Mouse (Mus musculus) liver, embryonic 12.5 days (tissue): ENCODE results near the gene Cebpb. TPM values are rescaled to one million over a fixed set of nuclear protein-coding genes. Genes with fewer than 3 reads are reported as not detected.
A peak's percentile ranks its signal among the peaks of the same experiment; 100 is the strongest.

Experiments
- ATAC-seq: fragments of 200-750 bp; cut with Nextera tagmentation; 2 replicates; pipeline ENCODE4 v1.8.0; 2017; ENCODE audit warnings: moderate number of reproducible peaks, mild to moderate bottlenecking, moderate library complexity
- H3K27ac ChIP-seq: fragments of 300-500 bp; sonication (generic); 2 replicates; pipeline ENCODE4 v1.5.1; 2016; ENCODE audit warnings: mild to moderate bottlenecking
- H3K27me3 ChIP-seq: fragments of 300-500 bp; sonication (generic); replicated peaks from 2 replicates; pipeline ENCODE4 v1.6.1; 2016; ENCODE audit warnings: mild to moderate bottlenecking, moderate library complexity
- H3K36me3 ChIP-seq: fragments of 300-500 bp; sonication (generic); 2 replicates; pipeline ENCODE4 v1.6.1; 2016; ENCODE audit warnings: mild to moderate bottlenecking, moderate library complexity
- H3K4me1 ChIP-seq: fragments of 300-500 bp; sonication (generic); 2 replicates; pipeline ENCODE4 v1.6.1; 2016
- H3K4me2 ChIP-seq: fragments of 300-500 bp; sonication (generic); 2 replicates; pipeline ENCODE4 v1.6.1; 2016; ENCODE audit warnings: mild to moderate bottlenecking, moderate library complexity
- H3K4me3 ChIP-seq: fragments of 300-500 bp; sonication (generic); 2 replicates; pipeline ENCODE4 v1.5.1; 2016; ENCODE audit warnings: mild to moderate bottlenecking, moderate library complexity
- H3K9ac ChIP-seq: fragments of 300-500 bp; sonication (generic); 2 replicates; pipeline ENCODE4 v1.6.1; 2016; ENCODE audit warnings: mild to moderate bottlenecking, moderate library complexity
- H3K9me3 ChIP-seq: fragments of 300-500 bp; sonication (generic); replicated peaks from 2 replicates; pipeline ENCODE4 v1.6.1; 2016; ENCODE audit warnings: mild to moderate bottlenecking, moderate library complexity
- WGBS: fragments of 180-500 bp; shearing (Covaris S2); methylation state at CpG from one replicate; pipeline ENCODE4 v1.1.7; 2016; ENCODE audit not compliant: insufficient replicate concordance; 5-methylcytosine and 5-hydroxymethylcytosine counted together
- polyA plus RNA-seq: library from polyadenylated mRNA; unstranded; fragments of >200 nt; fragmentation: Nextera tagmentation; extraction: Ambion mirVana; gene quantifications from 2 replicates; pipeline ENCODE4 v1.2.1, GENCODE M21; 2016

The Cebpb gene
- polyA plus RNA-seq, 1 experiment from 2014 or later, result 21.8 TPM

- no peaks in the 10 kb centered on the region for H3K9me3 ChIP-seq
- H3K9ac ChIP-seq, result no peak overlapping the region
- ATAC-seq, result no peak
- H3K27me3 ChIP-seq, result peaks cover 53% of the 10 kb centered on the region
- H3K4me3 ChIP-seq, result no peak overlapping the region
- H3K4me2 ChIP-seq, result 0 out of 2 replicates have a peak overlapping the region, but pooled peaks have one; percentile 87
- 65% methylated on average over 4 of the region's 4 CpGs for WGBS
- H3K4me1 ChIP-seq, result peaks cover 63% of the 10 kb centered on the region
- H3K27ac ChIP-seq, result peak overlapping the region; percentile 80; the same call in 1 of the 2 replicates
- H3K36me3 ChIP-seq, result no peaks in the 10 kb centered on the region
Measured at GRCm38 (mm10) chr2:167687250-167687586, 1.5 kb upstream of the Cebpb start.

GRCm38 (mm10) chr2:167687651-167688101 lies 1.0 kb upstream of the Cebpb start:
- peak; percentile 7 for ATAC-seq
- Histone ChIP-seq H3K36me3 (no peaks in the 10 kb centered on the region; the same call in 1 of the 2 replicates), H3K27ac (peak overlapping the region; percentile 80), H3K4me2 (peak overlapping the region; percentile 87), H3K4me3 (peak overlapping the region; percentile 72; the same call in 1 of the 2 replicates), H3K9ac (no peak overlapping the region), H3K27me3 (peaks cover 53% of the 10 kb centered on the region), H3K4me1 (peaks cover 63% of the 10 kb centered on the region), H3K9me3 (no peaks in the 10 kb centered on the region)
- 23% methylated on average over 11 of the region's 11 CpGs for WGBS

- Histone ChIP-seq H3K27ac (peak overlapping the region; percentile 80), H3K9ac (peak overlapping the region; percentile 77), H3K27me3 (peaks cover 53% of the 10 kb centered on the region), H3K4me1 (peaks cover 63% of the 10 kb centered on the region), H3K36me3 (no peaks in the 10 kb centered on the region; the same call in 1 of the 2 replicates), H3K9me3 (no peaks in the 10 kb centered on the region), H3K4me3 (peak overlapping the region; percentile 72), H3K4me2 (peak overlapping the region; percentile 87)
- WGBS, result 25% methylated on average over 12 of the region's 12 CpGs
- ATAC-seq, result peak; percentile 12
Measured at GRCm38 (mm10) chr2:167688126-167688497, 603 bp upstream of the Cebpb start.

- WGBS, result under 1% methylated on average over 99 of the region's 99 CpGs
- no peak for ATAC-seq
Measured at GRCm38 (mm10) chr2:167689501-167690218, 945 bp downstream of the Cebpb start, which contains the start of gene Tmem189. Gene Tmem189, minus strand, starts transcription at chr2:167689822.

GRCm38 (mm10) chr2:167690219-167690961 lies 1.7 kb downstream of the Cebpb start:
- Histone ChIP-seq H3K9ac (peak overlapping the region; percentile 77), H3K4me3 (peak overlapping the region; percentile 72), H3K27me3 (peaks cover 53% of the 10 kb centered on the region), H3K4me2 (peak overlapping the region; percentile 87), H3K36me3 (no peaks in the 10 kb centered on the region; the same call in 1 of the 2 replicates), H3K27ac (no peak overlapping the region), H3K9me3 (no peaks in the 10 kb centered on the region), H3K4me1 (peaks cover 58% of the 10 kb centered on the region)
- WGBS, result 30% methylated on average over 15 of the region's 15 CpGs
- ATAC-seq, result no peak

More at GRCm38 (mm10) chr2:167689501-167690218, 945 bp downstream of the Cebpb start, which contains the start of gene Tmem189:
- H3K4me1 ChIP-seq, result peaks cover 59% of the 10 kb centered on the region
- no peaks in the 10 kb centered on the region; the same call in 1 of the 2 replicates for H3K36me3 ChIP-seq
- H3K9me3 ChIP-seq, result no peaks in the 10 kb centered on the region
- peak within 1 kb of the TSS; percentile 87 for H3K4me2 ChIP-seq
- peaks cover 53% of the 10 kb centered on the region for H3K27me3 ChIP-seq
- peak within 1 kb of the TSS; percentile 72 for H3K4me3 ChIP-seq
- peak within 1 kb of the TSS; percentile 80 for H3K27ac ChIP-seq
- peak within 1 kb of the TSS; percentile 77 for H3K9ac ChIP-seq

GRCm38 (mm10) chr2:167690962-167691311 lies 2.2 kb downstream of the Cebpb start:
- H3K9ac ChIP-seq, result peak overlapping the region; percentile 53; the same call in 1 of the 2 replicates
- peak overlapping the region; percentile 72 for H3K4me3 ChIP-seq
- no peaks in the 10 kb centered on the region; the same call in 1 of the 2 replicates for H3K36me3 ChIP-seq
- WGBS, result 73% methylated on average over 12 of the region's 12 CpGs
- H3K27me3 ChIP-seq, result peaks cover 53% of the 10 kb centered on the region
- no peak overlapping the region for H3K27ac ChIP-seq
- H3K4me2 ChIP-seq, result peak overlapping the region; percentile 87
- no peak for ATAC-seq
- H3K9me3 ChIP-seq, result no peaks in the 10 kb centered on the region
- H3K4me1 ChIP-seq, result peaks cover 52% of the 10 kb centered on the region

- peaks cover 50% of the 10 kb centered on the region for H3K4me1 ChIP-seq
- no peak overlapping the region for H3K27ac ChIP-seq
- no peaks in the 10 kb centered on the region for H3K9me3 ChIP-seq
- peak overlapping the region; percentile 72; the same call in 1 of the 2 replicates for H3K4me3 ChIP-seq
- H3K4me2 ChIP-seq, result peak overlapping the region; percentile 87
- WGBS, result 73% methylated on average over 6 of the region's 6 CpGs
- no peak for ATAC-seq
- no peaks in the 10 kb centered on the region; the same call in 1 of the 2 replicates for H3K36me3 ChIP-seq
- H3K27me3 ChIP-seq, result peaks cover 53% of the 10 kb centered on the region
- no peak overlapping the region for H3K9ac ChIP-seq
Measured at GRCm38 (mm10) chr2:167691410-167691809, 2.7 kb downstream of the Cebpb start.

GRCm38 (mm10) chr2:167691871-167692661 lies 3.4 kb downstream of the Cebpb start:
- no peak overlapping the region for H3K4me3 ChIP-seq
- no peaks in the 10 kb centered on the region for H3K9me3 ChIP-seq
- WGBS, result 80% methylated on average over 14 of the region's 14 CpGs
- no peak overlapping the region for H3K9ac ChIP-seq
- H3K4me2 ChIP-seq, result peak overlapping the region; percentile 87
- H3K4me1 ChIP-seq, result peaks cover 44% of the 10 kb centered on the region
- H3K27me3 ChIP-seq, result peaks cover 48% of the 10 kb centered on the region
- no peak for ATAC-seq
- no peak overlapping the region for H3K27ac ChIP-seq
- no peaks in the 10 kb centered on the region; the same call in 1 of the 2 replicates for H3K36me3 ChIP-seq

GRCm38 (mm10) chr2:167692831-167693230 lies 4.1 kb downstream of the Cebpb start:
- no peaks in the 10 kb centered on the region for H3K9me3 ChIP-seq
- H3K4me1 ChIP-seq, result peaks cover 41% of the 10 kb centered on the region
- peaks cover 41% of the 10 kb centered on the region for H3K27me3 ChIP-seq
- H3K36me3 ChIP-seq, result no peaks in the 10 kb centered on the region; the same call in 1 of the 2 replicates
- WGBS, result 56% methylated on average over 3 of the region's 3 CpGs
- no peak overlapping the region for H3K4me2 ChIP-seq
- no peak overlapping the region for H3K9ac ChIP-seq
- H3K27ac ChIP-seq, result no peak overlapping the region
- H3K4me3 ChIP-seq, result no peak overlapping the region
- no peak for ATAC-seq

GRCm38 (mm10) chr2:167693540-167693939 lies 4.8 kb downstream of the Cebpb start:
- no peak for ATAC-seq
- H3K27me3 ChIP-seq, result peaks cover 33% of the 10 kb centered on the region
- H3K36me3 ChIP-seq, result no peaks in the 10 kb centered on the region; the same call in 1 of the 2 replicates

GRCm38 (mm10) chr2:167694244-167694643 lies 5.5 kb downstream of the Cebpb start:
- Histone ChIP-seq H3K27ac (no peak overlapping the region), H3K4me2 (no peak overlapping the region), H3K4me3 (no peak overlapping the region), H3K36me3 (no peaks in the 10 kb centered on the region; the same call in 1 of the 2 replicates), H3K9me3 (no peaks in the 10 kb centered on the region), H3K9ac (no peak overlapping the region), H3K27me3 (peaks cover 26% of the 10 kb centered on the region), H3K4me1 (peaks cover 39% of the 10 kb centered on the region)
- no peak for ATAC-seq
- WGBS, result 69% methylated on average over 1 of the region's 1 CpGs

More at GRCm38 (mm10) chr2:167693540-167693939, 4.8 kb downstream of the Cebpb start:
- H3K4me3 ChIP-seq, result no peak overlapping the region
- H3K9ac ChIP-seq, result no peak overlapping the region
- peaks cover 41% of the 10 kb centered on the region for H3K4me1 ChIP-seq
- H3K4me2 ChIP-seq, result no peak overlapping the region
- H3K9me3 ChIP-seq, result no peaks in the 10 kb centered on the region
- WGBS, result 76% methylated on average over 2 of the region's 2 CpGs
- no peak overlapping the region for H3K27ac ChIP-seq
